Comparison of ENCODE assay signal across 34 mouse cellular contexts in genomic region chr6:137682629-137683028, GRCm38 (mm10).
"Had no signal": no experiment of that assay in that cellular context is flagged by ENCODE, and none has a peak within 500 bp of the region (broad histone marks: within the 10 kb centered on the region; RNA-seq: fewer than 3 reads in every experiment).

No protein-coding gene starts in this region.

- H3K9ac ChIP-seq: heart, embryonic 12.5 days; heart, embryonic 13.5 days; heart, embryonic 15.5 days; hindbrain, embryonic 12.5 days; hindbrain, embryonic 13.5 days; hindbrain, embryonic 14.5 days; hindbrain, embryonic 15.5 days; kidney, embryonic 15.5 days had no signal

- H3K4me1 ChIP-seq: heart, embryonic 10.5 days; heart, embryonic 12.5 days; heart, embryonic 13.5 days; heart, embryonic 15.5 days; hindbrain, embryonic 10.5 days; hindbrain, embryonic 12.5 days; hindbrain, embryonic 13.5 days; hindbrain, embryonic 15.5 days; kidney, embryonic 15.5 days had no signal

- ATAC-seq: hindbrain, embryonic 16.5 days; hindbrain, postnatal 0 days; inflammation-experienced regulatory T-cells, adult 6 months had no signal

- H3K36me3 ChIP-seq: heart, embryonic 10.5 days; heart, embryonic 12.5 days; heart, embryonic 13.5 days; heart, embryonic 15.5 days; hindbrain, embryonic 10.5 days; hindbrain, embryonic 12.5 days; hindbrain, embryonic 13.5 days; hindbrain, embryonic 15.5 days; kidney, embryonic 15.5 days had no signal

- H3K27ac ChIP-seq: heart, adult 2 months; heart, embryonic 10.5 days; heart, embryonic 13.5 days; heart, embryonic 15.5 days; hindbrain, embryonic 10.5 days; hindbrain, embryonic 12.5 days; hindbrain, embryonic 13.5 days; hindbrain, embryonic 14.5 days; hindbrain, embryonic 15.5 days; hindbrain, postnatal 0 days; kidney, embryonic 15.5 days; kidney, postnatal 0 days; layer of hippocampus, adult 2 months; left cerebral cortex, adult 2 months had no signal

- H3K4me2 ChIP-seq: heart, embryonic 11.5 days; heart, embryonic 12.5 days; heart, embryonic 13.5 days; heart, embryonic 15.5 days; hindbrain, embryonic 12.5 days; hindbrain, embryonic 13.5 days; hindbrain, embryonic 14.5 days; hindbrain, embryonic 15.5 days; kidney, embryonic 15.5 days had no signal

- H3K27me3 ChIP-seq: heart, embryonic 12.5 days; heart, embryonic 13.5 days; heart, embryonic 15.5 days; hindbrain, embryonic 12.5 days; hindbrain, embryonic 13.5 days; hindbrain, embryonic 15.5 days; kidney, embryonic 15.5 days had no signal

- H3K9me3 ChIP-seq: heart, embryonic 10.5 days; heart, embryonic 13.5 days; heart, embryonic 15.5 days; hindbrain, embryonic 10.5 days; hindbrain, embryonic 12.5 days; hindbrain, embryonic 13.5 days; hindbrain, embryonic 15.5 days; kidney, embryonic 15.5 days had no signal

- H3K4me3 ChIP-seq: heart, adult 2 months; heart, embryonic 10.5 days; heart, embryonic 12.5 days; heart, embryonic 13.5 days; heart, embryonic 15.5 days; hindbrain, embryonic 10.5 days; hindbrain, embryonic 12.5 days; hindbrain, embryonic 13.5 days; hindbrain, embryonic 15.5 days; kidney, embryonic 15.5 days; layer of hippocampus, adult 2 months; left cerebral cortex, adult 2 months had no signal

- DNase-seq: heart, adult 2 months; heart, postnatal 10 days; heart, postnatal 14 days; heart, postnatal 36 days; heart, postnatal 4 days; kidney, adult 11 months; kidney, adult 18-20 months; kidney, adult 2 months; kidney, adult 8-10 months; kidney, adult 9 months; kidney, postnatal 10 days; kidney, postnatal 14 days; kidney, postnatal 25 days; kidney, postnatal 36 days; kidney, postnatal 4 days; layer of hippocampus, adult 9-11 months; layer of hippocampus, postnatal 36 days had no signal
